Mouse (Mus musculus) ovary, postnatal 10 days (tissue): Measurements from ENCODE around the gene Mrm3.

ENCODE experiments used
- DNase-seq: peaks from one replicate; pipeline ENCODE4 v3.0.0; 2022; ENCODE audit warnings: low spot score

The Mrm3 gene

GRCm38 (mm10) chr11:76288645-76289044 lies 45.1 kb downstream of the Mrm3 start:
- no peak for DNase-seq

- DNase-seq: no peak
Measured at GRCm38 (mm10) chr11:76290367-76290766, 46.9 kb downstream of the Mrm3 start.

GRCm38 (mm10) chr11:76291960-76292359 lies 48.4 kb downstream of the Mrm3 start:
- DNase-seq: no peak

GRCm38 (mm10) chr11:76292398-76292797 lies 48.9 kb downstream of the Mrm3 start:
- DNase-seq: no peak

GRCm38 (mm10) chr11:76292831-76293230 lies 49.3 kb downstream of the Mrm3 start:
- DNase-seq: no peak

GRCm38 (mm10) chr11:76294078-76294477 lies 50.6 kb downstream of the Mrm3 start:
- no peak for DNase-seq

GRCm38 (mm10) chr11:76294836-76295235 lies 51.3 kb downstream of the Mrm3 start:
- no peak for DNase-seq

GRCm38 (mm10) chr11:76297252-76297651 lies 53.7 kb downstream of the Mrm3 start:
- DNase-seq: no peak

GRCm38 (mm10) chr11:76298457-76299000 lies 55.0 kb downstream of the Mrm3 start:
- no peak for DNase-seq
